Mouse (Mus musculus): ENCODE data around the gene Zmynd8. TPM values are rescaled to one million over a fixed set of nuclear protein-coding genes. Genes with fewer than 3 reads are reported as not detected.
A peak's percentile ranks its signal among the peaks of the same experiment; 100 is the strongest.
"Not testable (repeated sequence)": the region's sequence is repeated elsewhere in the genome, so short reads cannot be mapped to it uniquely, and the experiment has no call there.

Gene Zmynd8
- polyA plus RNA-seq, 1 experiment, result 75.2 TPM

DNA sequence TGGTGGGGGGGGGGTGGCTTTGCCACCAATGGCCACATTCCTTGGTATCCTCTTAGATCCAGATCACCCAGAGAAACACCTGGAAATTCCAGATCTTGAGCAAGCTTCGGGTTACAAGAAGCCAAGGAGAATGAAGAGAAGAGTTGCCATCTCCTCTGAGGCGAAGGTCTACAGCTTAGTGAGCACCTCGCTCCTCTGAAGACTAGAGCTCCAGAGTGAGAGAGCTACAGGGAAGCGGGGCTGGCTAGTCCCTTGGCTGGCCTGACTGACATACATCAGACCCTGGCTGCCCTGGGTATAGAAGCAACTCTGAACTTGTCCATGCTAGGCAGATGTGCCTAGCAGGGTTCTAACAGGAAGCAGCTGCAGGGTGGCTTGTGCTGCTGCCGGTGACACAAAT is 89.7 kb downstream of the Zmynd8 start:
- Histone ChIP-seq H3K4me1 (ENCODE audit: control insufficient read depth, insufficient read depth, low read length) (no peaks in the 10 kb centered on the region), H3K27ac (ENCODE audit: control insufficient read depth, insufficient read depth, low read depth, low read length, poor library complexity) (no peak overlapping the region), H3K4me3 (replicated peaks; ENCODE audit: control insufficient read depth, low read depth, low read length) (no peak overlapping the region)
- WGBS, result 85% methylated on average over 5 of the region's 5 CpGs
- TF ChIP-seq CTCF (IDR thresholded peaks at IDR 0.05; ENCODE audit: control insufficient read depth, insufficient read depth, low read length) (no peak), POLR2A (IDR thresholded peaks at IDR 0.05; ENCODE audit: borderline replicate concordance, control insufficient read depth, low read depth, low read length) (no peak)

DNA sequence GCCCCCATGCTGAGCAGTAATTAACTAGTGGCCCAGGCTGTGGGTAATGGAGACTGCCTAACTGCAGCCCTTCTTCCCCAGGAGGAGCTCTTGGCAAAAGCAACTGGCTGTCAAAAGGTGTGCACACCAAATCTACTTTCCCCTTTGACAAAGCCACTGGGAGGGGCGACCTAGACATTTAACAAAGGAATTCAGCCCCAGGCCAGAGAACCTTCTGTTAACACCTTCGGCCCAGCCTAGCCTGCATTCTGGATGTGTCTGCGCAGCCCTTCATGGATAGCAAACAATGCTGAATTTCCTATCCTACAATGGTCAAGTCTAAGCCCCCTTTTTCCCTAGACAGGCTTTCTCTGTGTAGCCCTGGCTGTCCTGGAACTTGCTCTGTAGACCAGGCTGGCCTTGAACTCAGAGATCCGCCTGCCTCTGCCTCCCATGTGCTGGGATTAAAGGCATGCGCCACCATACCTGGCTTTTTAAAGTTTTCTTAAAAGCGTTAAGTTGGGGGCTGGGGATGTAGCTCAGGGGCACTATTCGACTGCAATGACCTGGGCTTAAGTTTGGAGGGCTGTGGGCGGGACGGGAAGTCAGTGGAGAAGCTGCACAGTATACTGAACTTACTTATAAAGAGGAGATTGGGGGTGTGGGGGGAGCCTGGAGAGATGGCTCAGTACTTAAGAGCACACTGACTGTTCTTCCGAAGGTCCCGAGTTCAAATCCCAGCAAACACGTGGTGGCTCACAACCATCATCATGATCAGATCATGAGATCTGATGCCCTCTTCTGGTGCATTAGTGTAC is 90.4 kb downstream of the Zmynd8 start:
- H3K4me3 ChIP-seq (replicated peaks; ENCODE audit: control insufficient read depth, low read depth, low read length), result no peak overlapping the region
- TF ChIP-seq CTCF (IDR thresholded peaks at IDR 0.05; ENCODE audit: control insufficient read depth, insufficient read depth, low read length) (no peak), POLR2A (IDR thresholded peaks at IDR 0.05; ENCODE audit: borderline replicate concordance, control insufficient read depth, low read depth, low read length) (no peak)
- H3K4me1 ChIP-seq (ENCODE audit: control insufficient read depth, insufficient read depth, low read length), result no peaks in the 10 kb centered on the region
- no peak overlapping the region for H3K27ac ChIP-seq (ENCODE audit: control insufficient read depth, insufficient read depth, low read depth, low read length, poor library complexity)
- 87% methylated on average over 12 of the region's 12 CpGs for WGBS

DNA sequence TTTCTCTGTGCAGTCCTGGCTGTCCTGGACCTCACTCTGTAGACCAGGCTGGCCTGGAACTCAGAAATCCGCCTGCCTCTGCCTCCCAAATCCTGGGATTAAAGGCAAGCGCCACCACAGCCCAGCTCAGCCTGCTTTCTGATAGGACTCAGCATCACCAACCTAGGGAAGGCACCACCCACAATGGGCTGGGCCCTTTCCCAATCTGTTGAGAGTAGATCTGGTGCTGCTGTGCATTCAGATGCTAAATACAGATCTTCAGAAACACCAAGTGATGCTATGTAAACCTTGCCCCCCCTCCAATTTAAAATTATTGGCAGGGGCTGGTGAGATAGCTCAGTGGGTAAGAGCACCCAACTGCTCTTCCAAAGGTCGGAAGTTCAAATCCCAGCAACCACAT is 98.6 kb downstream of the Zmynd8 start:
- not testable (repeated sequence) for H3K4me3 ChIP-seq (replicated peaks; ENCODE audit: control insufficient read depth, low read depth, low read length); H3K27ac ChIP-seq (ENCODE audit: control insufficient read depth, insufficient read depth, low read depth, low read length, poor library complexity); H3K4me1 ChIP-seq (ENCODE audit: control insufficient read depth, insufficient read depth, low read length)
- WGBS, result 88% methylated on average over 3 of the region's 3 CpGs

DNA sequence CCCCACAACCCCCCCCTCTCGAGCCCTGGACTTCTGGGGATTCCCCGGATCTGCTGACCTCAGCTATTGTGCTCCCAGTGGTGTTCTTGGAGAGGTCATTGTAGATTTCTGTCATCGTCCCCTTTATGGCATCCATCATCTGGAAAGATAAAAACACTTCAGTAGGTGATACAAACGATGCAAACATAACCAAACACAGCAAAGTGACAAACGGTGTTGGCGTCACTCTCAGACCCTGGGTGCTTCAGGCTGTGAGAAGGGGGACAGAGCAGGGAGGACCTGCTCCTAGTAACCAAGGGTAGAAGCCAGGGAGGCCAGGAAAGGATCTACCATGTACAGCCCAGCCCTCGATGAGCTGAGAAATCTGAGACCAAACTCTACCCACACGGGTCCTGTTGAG is 100.9 kb downstream of the Zmynd8 start:
- TF ChIP-seq POLR2A (IDR thresholded peaks at IDR 0.05; ENCODE audit: borderline replicate concordance, control insufficient read depth, low read depth, low read length), result no peak
- WGBS, result 86% methylated on average over 8 of the region's 8 CpGs
- no peak overlapping the region for H3K4me3 ChIP-seq (replicated peaks; ENCODE audit: control insufficient read depth, low read depth, low read length)
- H3K4me1 ChIP-seq (ENCODE audit: control insufficient read depth, insufficient read depth, low read length), result peaks cover 2% of the 10 kb centered on the region
- no peak overlapping the region for H3K27ac ChIP-seq (ENCODE audit: control insufficient read depth, insufficient read depth, low read depth, low read length, poor library complexity)

DNA sequence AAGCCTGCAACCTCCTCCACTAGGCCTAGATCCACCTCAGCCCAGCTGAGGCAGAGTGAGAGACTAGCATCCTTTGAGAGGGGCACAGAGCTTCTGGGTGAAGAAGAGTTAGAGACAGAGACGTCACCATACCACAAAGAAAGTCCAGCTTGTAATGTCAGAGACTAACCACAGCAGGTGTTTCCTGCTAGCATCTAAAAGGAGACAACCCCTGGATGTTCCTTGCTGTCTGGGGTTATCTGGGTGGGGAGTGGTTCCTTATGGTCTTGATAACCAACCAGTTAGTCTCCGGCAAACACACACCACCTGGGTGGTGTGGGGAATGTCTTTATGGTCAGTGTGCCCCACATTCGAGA is 105.6 kb downstream of the Zmynd8 start:
- Histone ChIP-seq H3K27ac (ENCODE audit: control insufficient read depth, insufficient read depth, low read depth, low read length, poor library complexity) (peak overlapping the region; percentile 73), H3K4me1 (ENCODE audit: control insufficient read depth, insufficient read depth, low read length) (no peaks in the 10 kb centered on the region), H3K4me3 (replicated peaks; ENCODE audit: control insufficient read depth, low read depth, low read length) (no peak overlapping the region)
- 5% methylated on average over 3 of the region's 3 CpGs for WGBS
- TF ChIP-seq POLR2A (IDR thresholded peaks at IDR 0.05; ENCODE audit: borderline replicate concordance, control insufficient read depth, low read depth, low read length), result no peak
- 0 out of 2 replicates have a peak, but pooled peaks have one; percentile 4 for TF ChIP-seq CTCF (IDR thresholded peaks at IDR 0.05; ENCODE audit: control insufficient read depth, insufficient read depth, low read length)

DNA sequence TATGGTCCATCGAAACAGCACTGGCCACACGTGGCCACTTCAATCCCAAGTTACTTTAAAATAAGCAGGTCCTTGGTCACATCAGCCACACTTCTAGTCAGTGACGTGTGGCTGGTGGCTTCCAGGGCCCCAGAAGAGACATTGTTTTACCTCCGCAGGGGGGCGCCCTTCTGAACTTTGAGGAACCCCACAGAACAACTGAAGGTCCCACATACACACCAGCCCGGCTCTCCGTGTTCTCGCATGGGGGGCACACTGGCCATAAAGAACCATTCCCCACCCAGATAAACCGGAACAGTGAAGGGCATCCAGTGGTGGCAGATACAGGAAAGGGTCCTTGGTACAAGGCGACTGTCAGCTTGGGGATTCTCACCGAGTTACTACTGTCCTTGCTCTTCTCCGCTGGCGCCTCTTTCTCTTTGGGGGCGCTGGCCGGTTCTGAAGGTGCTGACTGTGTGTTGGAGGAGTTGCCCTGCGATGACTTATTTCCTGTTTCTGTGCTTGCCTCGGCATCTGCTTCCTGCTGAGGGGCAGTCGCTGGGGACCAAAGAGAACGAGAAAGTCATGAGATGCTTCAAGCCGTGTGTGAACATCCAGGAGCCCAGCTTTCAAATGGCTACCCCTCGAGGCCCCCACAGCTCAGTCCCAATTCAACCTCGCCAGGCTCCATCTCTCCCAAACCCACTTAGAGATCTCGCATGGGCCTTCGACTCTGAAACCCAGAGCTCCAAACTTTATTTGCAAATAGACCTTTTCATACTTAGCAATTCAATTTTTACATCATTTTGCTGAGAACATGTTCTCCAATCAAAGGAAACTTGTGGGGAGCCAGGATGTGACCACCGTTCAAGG is 106.2 kb downstream of the Zmynd8 start:
- TF ChIP-seq CTCF (IDR thresholded peaks at IDR 0.05; ENCODE audit: control insufficient read depth, insufficient read depth, low read length) (no peak), POLR2A (IDR thresholded peaks at IDR 0.05; ENCODE audit: borderline replicate concordance, control insufficient read depth, low read depth, low read length) (no peak)
- Histone ChIP-seq H3K27ac (ENCODE audit: control insufficient read depth, insufficient read depth, low read depth, low read length, poor library complexity) (peak overlapping the region; percentile 73), H3K4me3 (replicated peaks; ENCODE audit: control insufficient read depth, low read depth, low read length) (no peak overlapping the region), H3K4me1 (ENCODE audit: control insufficient read depth, insufficient read depth, low read length) (no peaks in the 10 kb centered on the region)
- 44% methylated on average over 25 of the region's 25 CpGs for WGBS

DNA sequence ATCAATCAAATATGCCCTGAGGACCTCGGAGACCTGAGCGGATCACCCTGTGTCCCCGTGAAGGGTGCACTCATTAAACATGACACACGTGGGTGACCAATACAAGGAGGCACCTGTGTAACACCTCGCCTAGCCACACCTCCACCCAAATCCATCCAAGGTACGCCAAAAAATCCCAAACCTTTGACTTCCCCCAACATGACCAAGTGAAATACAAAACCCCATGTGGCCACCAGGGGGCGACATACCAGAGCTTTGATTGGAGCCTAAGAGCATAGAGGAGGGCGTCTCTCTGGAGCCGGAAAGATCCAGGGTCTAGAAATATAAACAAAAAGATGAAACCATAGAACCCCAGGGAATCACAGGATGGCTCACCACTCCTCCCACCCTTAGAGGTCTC is 107.2 kb downstream of the Zmynd8 start:
- WGBS, result 58% methylated on average over 9 of the region's 9 CpGs
- no peak overlapping the region for H3K4me3 ChIP-seq (replicated peaks; ENCODE audit: control insufficient read depth, low read depth, low read length)
- no peak overlapping the region for H3K27ac ChIP-seq (ENCODE audit: control insufficient read depth, insufficient read depth, low read depth, low read length, poor library complexity)
- no peak for TF ChIP-seq POLR2A (IDR thresholded peaks at IDR 0.05; ENCODE audit: borderline replicate concordance, control insufficient read depth, low read depth, low read length)
- peak; percentile 75 for TF ChIP-seq CTCF (IDR thresholded peaks at IDR 0.05; ENCODE audit: control insufficient read depth, insufficient read depth, low read length)
- H3K4me1 ChIP-seq (ENCODE audit: control insufficient read depth, insufficient read depth, low read length), result no peaks in the 10 kb centered on the region

DNA sequence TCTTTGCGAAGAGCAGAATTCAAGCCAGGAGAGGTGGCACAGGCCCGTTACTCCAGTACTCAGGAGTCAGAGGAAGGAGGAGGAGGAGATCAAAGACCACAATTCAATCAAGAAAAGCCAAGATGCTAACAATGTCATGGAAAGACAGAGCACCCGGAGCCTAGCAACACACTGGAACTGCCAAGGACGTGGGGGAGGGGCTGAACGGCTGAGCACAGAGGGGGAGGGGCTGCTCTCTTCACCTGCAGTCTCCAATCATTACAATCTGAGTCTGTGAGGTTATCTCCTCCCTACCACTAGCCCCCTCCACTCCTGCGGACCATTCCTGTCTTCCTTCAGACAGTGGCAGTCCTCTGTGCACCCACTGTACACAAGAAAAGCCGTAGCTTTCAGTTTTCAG is 107.8 kb downstream of the Zmynd8 start:
- WGBS, result 90% methylated on average over 7 of the region's 7 CpGs
- Histone ChIP-seq H3K27ac (ENCODE audit: control insufficient read depth, insufficient read depth, low read depth, low read length, poor library complexity) (no peak overlapping the region), H3K4me1 (ENCODE audit: control insufficient read depth, insufficient read depth, low read length) (no peaks in the 10 kb centered on the region), H3K4me3 (replicated peaks; ENCODE audit: control insufficient read depth, low read depth, low read length) (no peak overlapping the region)
- TF ChIP-seq CTCF (IDR thresholded peaks at IDR 0.05; ENCODE audit: control insufficient read depth, insufficient read depth, low read length), result no peak
- TF ChIP-seq POLR2A (IDR thresholded peaks at IDR 0.05; ENCODE audit: borderline replicate concordance, control insufficient read depth, low read depth, low read length), result no peak

Measured in bone marrow, adult 2 months (tissue).